In genomic region chr10:6590211-6590610, GRCm38 (mm10) we compare ENCODE assay signal across 13 mouse cellular contexts.
A peak's percentile ranks its signal among the peaks of the same experiment; 100 is the strongest.
DNase-seq lines count a peak whose midpoint lies in the region.
"Had no signal": no experiment of that assay in that cellular context is flagged by ENCODE, and none has a peak within 500 bp of the region (broad histone marks: within the 10 kb centered on the region; RNA-seq: fewer than 3 reads in every experiment).

No protein-coding gene starts in this region.

- DNase-seq in heart, adult 11 months, result peak; percentile 90
- DNase-seq in heart, postnatal 36 days, result no peak
- DNase-seq: adrenal gland, adult 2 months; adrenal gland, adult 8-10 months; adrenal gland, postnatal 10 days; adrenal gland, postnatal 14 days; adrenal gland, postnatal 25 days; adrenal gland, postnatal 36 days; B cell, adult 2 months; cerebellum, adult 11 months; cerebellum, adult 11-12 months; cerebellum, adult 18-20 months; cerebellum, adult 2 months had no signal

- intact Hi-C loops in heart, postnatal 36 days (cut with DNase I), result no loop called here
